Mouse (Mus musculus): ENCODE results near the gene Uts2r. TPM values are rescaled to one million over a fixed set of nuclear protein-coding genes. Genes with fewer than 3 reads are reported as not detected.

The Uts2r gene
- total and polyA plus RNA-seq, 3 experiments: not detected

GRCm38 (mm10) chr11:121163751-121164150 lies 3.7 kb downstream of the Uts2r start:
- Histone ChIP-seq H3K9me3 (replicated peaks; ENCODE audit: insufficient read depth, low read length) (no peaks in the 10 kb centered on the region), H3K4me1 (ENCODE audit: control insufficient read depth in 1 of 2, insufficient read depth in 2 of 2, low read length in 2 of 2) (no peaks in the 10 kb centered on the region), H3K27ac (ENCODE audit: control insufficient read depth, low read depth, low read length) (no peak overlapping the region), H3K9ac (ENCODE audit: control insufficient read depth, low read depth, low read length, poor library complexity, severe bottlenecking) (no peak overlapping the region), H3K36me3 (ENCODE audit: control insufficient read depth in 1 of 2, insufficient read depth in 2 of 2, low read length in 2 of 2) (no peaks in the 10 kb centered on the region), H3K27me3 (ENCODE audit: control insufficient read depth in 1 of 2, insufficient read depth in 2 of 2, low read length in 2 of 2) (peaks cover 11 to 17% of the 10 kb centered on the region in 2 experiments), H3K79me2 (ENCODE audit: control insufficient read depth, insufficient read depth, low read length, poor library complexity) (no peaks in the 10 kb centered on the region), H3K4me3 (ENCODE audit: control insufficient read depth in 1 of 2, insufficient read depth in 1 of 2, low read depth in 2 of 2, low read length in 2 of 2) (no peak overlapping the region)
- TF ChIP-seq ZMIZ1 (IDR thresholded peaks at IDR 0.05; ENCODE audit: low read depth, low read length) (no peak), MXI1 (IDR thresholded peaks at IDR 0.05; ENCODE audit: low read depth, low read length) (no peak), ZKSCAN1 (IDR thresholded peaks at IDR 0.05; ENCODE audit: low read depth, low read length) (no peak), POLR2AphosphoS5 (IDR thresholded peaks at IDR 0.05; ENCODE audit: borderline replicate concordance, low read depth, low read length) (no peak), MEF2A (IDR thresholded peaks at IDR 0.05; ENCODE audit: extremely low read depth, insufficient replicate concordance, low read depth, low read length, poor library complexity, severe bottlenecking) (no peak), MAX (IDR thresholded peaks at IDR 0.05; ENCODE audit: low read length) (no peak), USF2 (IDR thresholded peaks at IDR 0.05; ENCODE audit: borderline replicate concordance in 1 of 2, insufficient read depth in 1 of 2, low read depth in 1 of 2, low read length in 2 of 2) (no peak), CHD2 (IDR thresholded peaks at IDR 0.05; ENCODE audit: low read length) (no peak), EP300 (IDR thresholded peaks at IDR 0.05; ENCODE audit: low read depth in 1 of 2, low read length in 2 of 2) (no peak), NRF1 (IDR thresholded peaks at IDR 0.05; ENCODE audit: insufficient read depth, low read depth, low read length, poor library complexity, severe bottlenecking) (no peak), ZNF384 (IDR thresholded peaks at IDR 0.05; ENCODE audit: low read depth, low read length) (no peak), RCOR1 (IDR thresholded peaks at IDR 0.05; ENCODE audit: low read depth, low read length) (no peak)
- DNase-seq (ENCODE audit: low read depth, low spot score): no peak

- no peak for DNase-seq (ENCODE audit: low read depth, low spot score)
- Histone ChIP-seq H3K9me3 (replicated peaks; ENCODE audit: insufficient read depth, low read length) (no peaks in the 10 kb centered on the region), H3K9ac (ENCODE audit: control insufficient read depth, low read depth, low read length, poor library complexity, severe bottlenecking) (no peak overlapping the region), H3K27me3 (ENCODE audit: control insufficient read depth in 1 of 2, insufficient read depth in 2 of 2, low read length in 2 of 2) (peaks cover 1 to 11% of the 10 kb centered on the region in 2 experiments; a peak in 3 of 4 replicates), H3K27ac (ENCODE audit: control insufficient read depth, low read depth, low read length) (no peak overlapping the region), H3K4me3 (ENCODE audit: control insufficient read depth in 1 of 2, insufficient read depth in 1 of 2, low read depth in 2 of 2, low read length in 2 of 2) (no peak overlapping the region), H3K36me3 (ENCODE audit: control insufficient read depth in 1 of 2, insufficient read depth in 2 of 2, low read length in 2 of 2) (no peaks in the 10 kb centered on the region), H3K4me1 (ENCODE audit: control insufficient read depth in 1 of 2, insufficient read depth in 2 of 2, low read length in 2 of 2) (no peaks in the 10 kb centered on the region), H3K79me2 (ENCODE audit: control insufficient read depth, insufficient read depth, low read length, poor library complexity) (no peaks in the 10 kb centered on the region)
- TF ChIP-seq TBP (IDR thresholded peaks at IDR 0.05; ENCODE audit: low read depth, low read length) (no peak), ZC3H11A (IDR thresholded peaks at IDR 0.05; ENCODE audit: low read depth, low read length) (no peak), BHLHE40 (IDR thresholded peaks at IDR 0.05; ENCODE audit: borderline replicate concordance, low read depth, low read length) (no peak), JUND (IDR thresholded peaks at IDR 0.05; ENCODE audit: low read depth, low read length) (no peak), MXI1 (IDR thresholded peaks at IDR 0.05; ENCODE audit: low read depth, low read length) (no peak), GABPA (IDR thresholded peaks at IDR 0.05; ENCODE audit: low read depth, low read length) (no peak), GATA1 (IDR thresholded peaks at IDR 0.05; ENCODE audit: low read depth, low read length) (no peak)
Observed at GRCm38 (mm10) chr11:121173203-121173602, 13.1 kb downstream of the Uts2r start.
